Mouse (Mus musculus) lung, adult 2 months (tissue): ENCODE measurements around the gene Gm6763. TPM values are rescaled to one million over a fixed set of nuclear protein-coding genes. Genes with fewer than 3 reads are reported as not detected.
"Not testable (repeated sequence)": the region's sequence is repeated elsewhere in the genome, so short reads cannot be mapped to it uniquely, and the experiment has no call there.

Source experiments
- DNase-seq: peaks from one replicate; pipeline ENCODE4 v3.0.0; 2022
- H3K4me1 ChIP-seq: fragments of 200-500 bp; 2 replicates; pipeline ENCODE4 v1.6.1; 2011; ENCODE audit warnings: low read length; ENCODE audit not compliant: control insufficient read depth, insufficient read depth
- H3K4me3 ChIP-seq: fragments of 200-500 bp; replicated peaks from 2 replicates; pipeline ENCODE3; 2011; ENCODE audit warnings: low read depth, mild to moderate bottlenecking, control low read depth, low read length; ENCODE audit errors: extremely low read depth
- CTCF ChIP-seq: fragments of 200-500 bp; IDR thresholded peaks from 2 replicates; pipeline ENCODE4 v1.5.1; 2011; ENCODE audit warnings: mild to moderate bottlenecking, low read length, control low read depth; ENCODE audit not compliant: insufficient read depth
- POLR2A ChIP-seq: fragments of 200-500 bp; IDR thresholded peaks from 2 replicates; pipeline ENCODE4 v1.6.1; 2011; ENCODE audit warnings: low read depth, mild to moderate bottlenecking, control low read depth, low read length, borderline replicate concordance; ENCODE audit errors: extremely low read depth
- WGBS: fragments of 180-500 bp; shearing (Covaris S2); methylation state at CpG from one replicate; pipeline ENCODE4 v1.1.7; 2018; 5-methylcytosine and 5-hydroxymethylcytosine counted together
- polyA plus RNA-seq: library from polyadenylated mRNA; depleted of rRNA; stranded (reverse); fragments of >200 nt; gene quantifications from 2 replicates; pipeline ENCODE4 v1.2.3, GENCODE M21; 2012; rRNA removed

Gene Gm6763
- polyA plus RNA-seq: not detected in 2 replicates

GRCm38 (mm10) chr10:104151197-104151596, at the start of gene Gm6763:
Gm6763 (plus strand) TSS chr10:104151497.
- H3K4me3 ChIP-seq, DNase-seq, H3K4me1 ChIP-seq: not testable (repeated sequence)
- WGBS: no CpG with 5 or more reads among the region's 3 CpGs

- Histone ChIP-seq H3K4me3 (no peak overlapping the region), H3K4me1 (no peaks in the 10 kb centered on the region)
- 32% methylated on average over 3 of the region's 3 CpGs for WGBS
- DNase-seq: no peak
- TF ChIP-seq POLR2A: no peak
- no peak for TF ChIP-seq CTCF
These were observed 41.3 kb upstream of the Gm6763 start for GRCm38 (mm10) chr10:104110044-104110443.

DNA sequence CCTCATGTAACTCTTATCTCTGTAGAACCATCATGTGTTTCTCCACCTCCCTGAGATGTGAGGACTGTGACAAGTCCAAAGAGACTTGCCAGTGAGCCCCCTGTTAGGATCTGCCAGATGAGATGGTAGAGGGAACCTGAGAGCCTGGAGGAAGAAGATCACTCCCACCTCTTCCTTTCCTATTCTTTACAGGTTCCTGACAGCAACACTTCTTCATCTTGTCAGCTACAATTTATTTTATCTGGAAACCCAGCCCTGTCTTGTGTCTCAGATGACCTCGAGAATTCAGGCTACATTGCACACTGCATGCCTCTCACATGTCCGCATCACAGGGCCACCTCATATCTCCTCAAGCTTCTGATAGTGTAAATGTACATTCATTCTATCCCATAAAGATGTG, 33.0 kb upstream of the Gm6763 start:
- WGBS: 57% methylated on average over 2 of the region's 2 CpGs
- H3K4me3 ChIP-seq: no peak overlapping the region
- DNase-seq: no peak
- no peaks in the 10 kb centered on the region for H3K4me1 ChIP-seq
- TF ChIP-seq CTCF (no peak), POLR2A (no peak)

- not testable (repeated sequence) for DNase-seq, H3K4me3 ChIP-seq, H3K4me1 ChIP-seq
- WGBS: no CpG with 5 or more reads among the region's 3 CpGs
These were observed 8.6 kb upstream of the Gm6763 start, which contains the start of gene Gm21293 for GRCm38 (mm10) chr10:104142687-104143086. Gm21293 (plus strand) TSS chr10:104142987.

DNA sequence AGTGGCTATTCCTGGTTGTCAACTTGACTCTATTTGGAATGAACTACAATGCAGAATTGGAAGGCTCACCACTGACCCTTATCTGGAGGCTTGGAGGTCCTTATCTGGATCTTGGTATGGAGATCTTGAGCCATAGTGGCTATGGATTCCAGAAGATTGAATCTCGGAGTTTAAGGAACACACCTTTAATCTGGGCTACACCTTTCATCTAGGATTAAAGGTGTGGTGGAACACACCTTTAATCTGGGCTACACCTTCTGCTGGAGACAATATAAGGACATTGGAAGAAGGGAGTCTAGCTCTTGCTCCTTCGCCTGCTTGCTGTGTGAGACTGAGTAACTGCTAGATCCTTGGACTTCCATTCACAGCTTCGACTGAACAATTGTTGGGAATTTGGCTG, 8.4 kb downstream of the Gm6763 start, which contains the start of gene Gm8764:
Gm8764 (plus strand) TSS at position 301 of the 400 bp plus-strand sequence.
- not testable (repeated sequence) for H3K4me1 ChIP-seq, H3K4me3 ChIP-seq, DNase-seq
- WGBS: no CpG with 5 or more reads among the region's 3 CpGs

- H3K4me1 ChIP-seq, DNase-seq, H3K4me3 ChIP-seq: not testable (repeated sequence)
- WGBS: no CpG with 5 or more reads among the region's 3 CpGs
These were observed 16.9 kb downstream of the Gm6763 start, which contains the start of gene Gm21304 for GRCm38 (mm10) chr10:104168215-104168614. Gm21304 (plus strand) TSS chr10:104168515.

- H3K4me3 ChIP-seq, H3K4me1 ChIP-seq, DNase-seq: not testable (repeated sequence)
- WGBS: no CpG with 5 or more reads among the region's 3 CpGs
These were observed 25.4 kb downstream of the Gm6763 start, which contains the start of gene Gm21312 for GRCm38 (mm10) chr10:104176724-104177123. Gm21312 (plus strand) TSS chr10:104177024.

DNA sequence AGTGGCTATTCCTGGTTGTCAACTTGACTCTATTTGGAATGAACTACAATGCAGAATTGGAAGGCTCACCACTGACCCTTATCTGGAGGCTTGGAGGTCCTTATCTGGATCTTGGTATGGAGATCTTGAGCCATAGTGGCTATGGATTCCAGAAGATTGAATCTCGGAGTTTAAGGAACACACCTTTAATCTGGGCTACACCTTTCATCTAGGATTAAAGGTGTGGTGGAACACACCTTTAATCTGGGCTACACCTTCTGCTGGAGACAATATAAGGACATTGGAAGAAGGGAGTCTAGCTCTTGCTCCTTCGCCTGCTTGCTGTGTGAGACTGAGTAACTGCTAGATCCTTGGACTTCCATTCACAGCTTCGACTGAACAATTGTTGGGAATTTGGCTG, 33.9 kb downstream of the Gm6763 start, which contains the start of gene Gm20765:
Gm20765 (plus strand) TSS at position 301 of the 400 bp plus-strand sequence.
- not testable (repeated sequence) for H3K4me3 ChIP-seq, DNase-seq, H3K4me1 ChIP-seq
- WGBS: no CpG with 5 or more reads among the region's 3 CpGs

- WGBS: no CpG with 5 or more reads among the region's 3 CpGs
- H3K4me1 ChIP-seq, DNase-seq, H3K4me3 ChIP-seq: not testable (repeated sequence)
These were observed 42.4 kb downstream of the Gm6763 start, which contains the start of gene Gm4340 for GRCm38 (mm10) chr10:104193742-104194141. Gm4340 (plus strand) TSS chr10:104194042.

Other genes starting within 250 kb of the Gm6763 start
- not detected in 2 replicates for gene Gm21293, start 8.5 kb upstream of the Gm6763 start, polyA plus RNA-seq
- not detected in 2 replicates for gene Gm8764, start 8.5 kb downstream of the Gm6763 start, polyA plus RNA-seq
- gene Gm21304, start 17.0 kb downstream of the Gm6763 start, polyA plus RNA-seq: not detected in 2 replicates
- not detected in 2 replicates for gene Gm21312, start 25.5 kb downstream of the Gm6763 start, polyA plus RNA-seq
- not detected in 2 replicates for gene Gm20765, start 34.0 kb downstream of the Gm6763 start, polyA plus RNA-seq
- not detected in 2 replicates for gene Gm4340, start 42.5 kb downstream of the Gm6763 start, polyA plus RNA-seq